Mouse (Mus musculus) E14TG2a.4 (cell line): Measurements from ENCODE around the gene Cyp1a2.

Experiments
- CTCF ChIP-seq: conservative IDR thresholded peaks from 2 replicates; pipeline ENCODE4 v1.5.1; 2014; ENCODE audit warnings: low read length
- POU5F1 ChIP-seq: IDR thresholded peaks from 2 replicates; pipeline ENCODE4 v1.6.1; 2014; ENCODE audit warnings: low read length, borderline replicate concordance

- no peak for TF ChIP-seq CTCF
- no peak for TF ChIP-seq POU5F1
Observed at GRCm38 (mm10) chr9:57669566-57669965, 13.9 kb downstream of the Cyp1a2 start.
